Mouse (Mus musculus) lung, adult 18-20 months (tissue): ENCODE results near the gene Kif2b.

Experiments
- DNase-seq, 2 experiments: peaks; one replicate each; pipeline ENCODE4 v3.0.0; 2022; ENCODE audit warnings: mixed read lengths in 2 of 2

The Kif2b gene

DNA sequence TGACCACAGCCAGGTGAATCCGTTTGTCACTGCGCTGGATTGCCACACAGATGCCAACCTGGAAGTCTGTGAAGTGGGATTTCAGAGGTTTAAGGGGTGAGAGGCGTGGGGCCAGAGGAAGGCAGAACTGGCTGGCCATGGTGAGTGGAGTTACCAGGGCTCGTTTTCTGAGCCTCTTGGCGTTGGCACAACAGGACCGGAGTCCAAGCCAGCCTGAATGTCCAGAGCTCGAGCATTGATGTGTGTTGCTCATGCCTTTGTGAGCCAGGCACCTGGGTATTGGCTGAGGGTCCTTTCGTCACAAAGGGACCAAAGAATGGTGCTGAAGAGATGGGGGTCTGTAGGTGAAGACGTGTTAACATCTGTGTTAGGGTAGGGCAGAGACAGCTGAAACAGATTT is at the start of gene Kif2b:
Gene Kif2b, minus strand, starts transcription at position 242 of the 400 bp plus-strand sequence.
- no peak for DNase-seq

DNA sequence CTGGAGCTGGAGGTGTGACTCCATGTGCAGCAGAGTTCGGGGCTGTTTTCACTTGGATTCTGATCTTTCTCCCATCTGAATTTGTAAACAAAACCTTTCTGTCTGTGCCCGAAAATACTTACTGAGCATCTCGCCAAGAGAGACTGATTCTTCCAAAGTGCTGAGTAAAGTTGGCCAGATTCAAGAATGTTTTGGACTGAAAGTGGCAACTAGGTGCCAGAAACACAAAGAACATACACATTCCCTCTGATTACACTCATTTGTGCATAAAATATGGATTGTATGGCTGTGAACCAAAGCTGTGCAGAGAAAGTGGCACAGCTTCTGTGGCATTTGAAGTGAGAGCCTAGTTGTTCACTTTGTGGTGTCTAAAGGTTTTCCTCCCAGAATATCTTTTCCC is 15.7 kb upstream of the Kif2b start:
- no peak for DNase-seq

DNA sequence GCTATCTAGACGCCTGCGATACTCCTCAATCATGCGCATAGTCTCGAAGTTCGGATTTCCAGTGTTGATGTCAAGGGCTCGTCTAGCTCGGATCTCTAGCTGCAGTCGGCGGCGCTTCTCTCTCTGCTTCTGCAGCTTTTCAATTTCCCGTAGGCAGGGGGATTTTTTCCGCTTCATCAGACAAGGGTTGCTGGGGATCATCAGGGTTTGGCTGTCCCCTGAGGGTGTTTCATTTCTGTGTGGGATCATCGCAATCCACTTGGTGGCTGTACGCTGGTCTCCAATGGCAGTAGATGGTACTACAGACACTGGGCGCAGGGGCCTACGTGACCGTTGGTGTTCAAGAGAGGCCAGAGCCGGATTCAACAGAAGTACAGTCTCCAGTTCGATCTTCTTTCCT is 502 bp downstream of the Kif2b start:
- DNase-seq: no peak

DNA sequence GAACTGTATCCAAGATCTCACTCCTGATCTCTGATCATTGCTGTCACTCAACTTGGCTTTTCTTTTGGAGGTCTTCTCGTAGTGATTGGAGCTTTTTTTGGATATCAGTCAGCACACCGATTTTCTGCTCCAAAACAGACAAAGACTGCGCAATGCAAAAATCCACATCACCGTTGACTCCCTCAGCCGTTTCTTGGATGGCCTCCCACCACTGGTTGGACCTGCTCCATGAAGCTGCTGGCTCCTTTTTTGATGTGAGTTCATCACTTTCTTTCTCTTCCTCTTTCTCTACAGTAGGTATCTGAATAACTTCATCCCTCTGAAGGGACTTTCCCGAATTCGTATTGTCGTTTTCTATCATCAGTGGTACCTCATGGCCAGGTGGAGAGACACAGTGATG is 2.0 kb downstream of the Kif2b start:
- DNase-seq: no peak

DNA sequence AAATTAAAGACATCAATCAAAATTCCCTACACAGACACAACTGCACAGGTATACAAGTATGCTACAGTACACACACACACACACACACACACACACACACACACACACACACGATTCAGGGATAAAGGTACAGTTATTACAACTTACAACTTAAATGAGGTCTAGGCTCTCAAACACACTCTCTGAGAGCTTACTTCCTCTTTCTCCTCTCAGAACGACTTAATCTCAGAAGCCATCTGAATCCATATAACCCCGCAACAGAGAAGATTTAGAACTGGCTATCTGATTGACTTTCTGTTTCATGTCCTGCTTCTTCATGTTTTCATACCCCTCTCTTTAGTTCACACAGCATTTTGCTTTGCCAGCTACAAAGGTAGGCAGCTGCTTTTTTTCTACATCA is 2.9 kb downstream of the Kif2b start:
- no peak for DNase-seq

DNA sequence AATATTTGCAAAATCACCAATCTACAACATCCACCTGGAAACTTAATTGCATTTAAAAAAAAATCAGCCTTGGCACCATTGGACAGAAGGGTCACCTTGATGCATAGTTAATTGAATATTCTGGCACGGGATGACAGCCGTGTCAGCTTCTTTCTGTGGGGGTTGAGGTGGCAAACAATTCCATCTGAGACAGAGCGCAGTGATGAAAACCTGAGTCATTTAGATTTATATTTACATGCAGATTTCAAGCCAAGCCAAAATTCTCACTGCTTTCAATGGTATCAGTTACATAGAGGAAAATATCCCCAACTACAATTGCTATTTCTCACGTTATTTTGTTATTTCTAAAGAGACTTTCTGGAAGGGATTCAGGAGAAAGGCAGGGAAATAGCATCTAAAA is 46.6 kb downstream of the Kif2b start:
- DNase-seq: no peak
